Mouse (Mus musculus) heart, embryonic 16.5 days (tissue): Measurements from ENCODE around the gene Trak1. TPM values are rescaled to one million over a fixed set of nuclear protein-coding genes. Genes with fewer than 3 reads are reported as not detected.
"Not testable (repeated sequence)": the region's sequence is repeated elsewhere in the genome, so short reads cannot be mapped to it uniquely, and the experiment has no call there.

Source experiments
- ATAC-seq: fragments of 200-750 bp; cut with Nextera tagmentation; replicated peaks from 2 replicates; pipeline ENCODE4 v1.8.0; 2017; ENCODE audit warnings: moderate number of reproducible peaks; ENCODE audit not compliant: insufficient read depth, low FRiP score; ENCODE audit errors: extremely low read depth
- H3K27ac ChIP-seq: fragments of 300-500 bp; sonication (generic); 2 replicates; pipeline ENCODE4 v1.5.1; 2014; ENCODE audit warnings: mild to moderate bottlenecking, low read length, control low read depth, moderate library complexity
- H3K27me3 ChIP-seq: fragments of 300-500 bp; sonication (generic); 2 replicates; pipeline ENCODE4 v1.6.1; 2014; ENCODE audit warnings: low read length, mixed read lengths; ENCODE audit not compliant: control insufficient read depth, insufficient read depth
- H3K36me3 ChIP-seq: fragments of 300-500 bp; sonication (generic); 2 replicates; pipeline ENCODE4 v1.6.1; 2014; ENCODE audit not compliant: control insufficient read depth, insufficient read depth
- H3K4me1 ChIP-seq: fragments of 300-500 bp; sonication (generic); 2 replicates; pipeline ENCODE4 v1.6.1; 2014; ENCODE audit warnings: low read length, mixed read lengths; ENCODE audit not compliant: control insufficient read depth, insufficient read depth
- H3K4me2 ChIP-seq: fragments of 300-500 bp; sonication (generic); 2 replicates; pipeline ENCODE4 v1.6.1; 2014; ENCODE audit warnings: low read depth, mild to moderate bottlenecking, control low read depth, low read length
- H3K4me3 ChIP-seq: fragments of 300-500 bp; sonication (generic); 2 replicates; pipeline ENCODE4 v1.5.1; 2014; ENCODE audit warnings: mild to moderate bottlenecking, control low read depth, low read length
- H3K9ac ChIP-seq: fragments of 300-500 bp; sonication (generic); 2 replicates; pipeline ENCODE4 v1.6.1; 2014; ENCODE audit warnings: low read length, control low read depth
- H3K9me3 ChIP-seq: fragments of 300-500 bp; sonication (generic); replicated peaks from 2 replicates; pipeline ENCODE4 v1.6.1; 2016; ENCODE audit warnings: low read length; ENCODE audit not compliant: control insufficient read depth
- WGBS: fragments of 180-500 bp; shearing (Covaris S2); extraction: QIAGEN DNeasy Blood & Tissue Kit; methylation state at CpG from one replicate; pipeline ENCODE4 v1.1.7; 2014; 5-methylcytosine and 5-hydroxymethylcytosine counted together
- polyA plus RNA-seq: library from polyadenylated mRNA; unstranded; fragments of >200 nt; fragmentation: Nextera tagmentation; extraction: Ambion mirVana; gene quantifications from 2 replicates; pipeline ENCODE4 v1.2.1, GENCODE M21; 2015

The Trak1 gene
- polyA plus RNA-seq, 1 experiment from 2014 or later = 42.4 TPM

DNA sequence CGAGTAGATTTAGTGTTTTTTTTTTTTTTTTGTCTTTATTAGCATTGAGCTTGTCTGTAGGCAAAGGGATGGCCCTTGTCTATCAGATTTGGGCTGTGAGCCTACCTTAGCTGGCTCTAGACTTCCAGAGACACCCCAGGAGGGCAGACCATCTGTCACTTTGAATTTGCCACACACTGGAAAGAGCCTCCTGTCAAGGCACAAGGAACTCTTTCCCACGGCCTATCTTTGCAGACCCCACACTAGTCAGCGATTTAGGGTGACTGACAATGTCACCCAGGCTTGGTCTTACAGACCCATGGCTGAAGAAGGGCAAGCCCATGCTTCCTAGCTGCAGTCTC is 147.0 kb downstream of the Trak1 start:
- Histone ChIP-seq H3K4me2 (no peak overlapping the region), H3K36me3 (peaks cover 57% of the 10 kb centered on the region), H3K4me3 (no peak overlapping the region), H3K9ac (no peak overlapping the region), H3K27ac (no peak overlapping the region), H3K4me1 (peaks cover 5% of the 10 kb centered on the region; the same call in 1 of the 2 replicates), H3K27me3 (no peaks in the 10 kb centered on the region), H3K9me3 (no peaks in the 10 kb centered on the region)
- 85% methylated on average over 3 of the region's 3 CpGs for WGBS
- no peak for ATAC-seq

DNA sequence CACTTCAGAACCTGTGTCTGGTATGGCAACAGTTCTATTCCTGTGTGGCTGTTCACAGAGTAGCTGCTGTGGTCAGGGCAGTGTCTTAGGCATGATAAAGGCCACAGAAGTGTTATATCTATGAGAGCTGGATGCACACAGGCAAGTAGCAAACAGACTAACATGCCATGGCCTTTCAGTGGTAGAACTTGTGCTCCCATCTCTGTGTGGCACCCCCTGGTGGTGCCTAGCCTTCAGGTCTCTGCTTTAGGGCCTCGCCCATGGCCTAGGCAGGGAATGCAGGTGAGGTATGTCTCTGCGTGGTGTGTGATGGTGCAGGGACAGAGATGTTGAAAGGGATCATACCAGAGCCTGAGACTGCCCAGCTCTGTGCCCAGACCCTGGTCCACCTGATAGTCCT is 148.1 kb downstream of the Trak1 start:
- ATAC-seq = no peak
- peaks cover 5% of the 10 kb centered on the region; the same call in 1 of the 2 replicates for H3K4me1 ChIP-seq
- H3K27ac ChIP-seq = no peak overlapping the region
- H3K4me2 ChIP-seq = no peak overlapping the region
- H3K27me3 ChIP-seq = no peaks in the 10 kb centered on the region
- H3K9me3 ChIP-seq = no peaks in the 10 kb centered on the region
- 81% methylated on average over 2 of the region's 2 CpGs for WGBS
- H3K4me3 ChIP-seq = no peak overlapping the region
- peaks cover 59% of the 10 kb centered on the region for H3K36me3 ChIP-seq
- H3K9ac ChIP-seq = no peak overlapping the region

GRCm38 (mm10) chr9:121446431-121446831 is 149.1 kb downstream of the Trak1 start:
- Histone ChIP-seq H3K4me3 (no peak overlapping the region), H3K9ac (no peak overlapping the region), H3K36me3 (peaks cover 62% of the 10 kb centered on the region), H3K9me3 (no peaks in the 10 kb centered on the region), H3K27ac (no peak overlapping the region), H3K27me3 (no peaks in the 10 kb centered on the region), H3K4me2 (no peak overlapping the region), H3K4me1 (peaks cover 5% of the 10 kb centered on the region; the same call in 1 of the 2 replicates)
- no peak for ATAC-seq
- WGBS = 92% methylated on average over 13 of the region's 13 CpGs

DNA sequence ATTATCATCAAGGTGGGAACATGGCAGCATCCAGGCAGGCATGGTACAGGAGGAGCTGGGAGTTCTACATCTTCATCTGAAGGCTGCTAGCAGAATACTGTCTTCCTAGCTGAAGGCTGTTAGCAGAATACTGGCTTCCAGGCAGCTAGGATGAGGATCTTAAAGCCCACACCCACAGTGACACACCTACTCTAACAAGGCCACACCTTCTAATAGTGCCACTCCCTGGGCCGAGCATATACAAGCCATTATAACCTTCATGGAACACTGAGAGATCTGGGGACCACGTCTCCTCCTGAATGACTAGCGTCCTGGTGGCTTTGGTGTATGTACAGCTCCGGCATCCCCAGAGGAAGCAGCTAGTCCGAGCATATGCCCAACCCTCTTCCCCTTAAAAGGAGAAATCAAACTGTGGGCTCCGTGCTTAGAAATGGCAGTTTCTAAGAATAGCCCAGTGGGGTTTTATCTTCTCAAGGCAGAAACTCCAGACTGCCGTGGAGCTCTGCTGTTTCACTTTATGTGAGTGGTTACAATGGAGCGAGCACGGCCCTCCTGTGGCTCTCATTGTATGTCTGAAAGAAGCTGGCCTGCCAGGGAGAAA is 155.1 kb downstream of the Trak1 start:
- H3K4me3 ChIP-seq, H3K4me2 ChIP-seq, H3K27me3 ChIP-seq, H3K9me3 ChIP-seq, H3K4me1 ChIP-seq, ATAC-seq: not testable (repeated sequence)
- 38% methylated on average over 9 of the region's 9 CpGs for WGBS
- peak overlapping the region; percentile 44; the same call in 1 of the 2 replicates for H3K27ac ChIP-seq
- H3K36me3 ChIP-seq = peaks cover 61% of the 10 kb centered on the region
- H3K9ac ChIP-seq = 0 out of 2 replicates have a peak overlapping the region, but pooled peaks have one; percentile 22

- no peak for ATAC-seq
- 83% methylated on average over 3 of the region's 3 CpGs for WGBS
- no peak overlapping the region for H3K27ac ChIP-seq
- peaks cover 54% of the 10 kb centered on the region for H3K36me3 ChIP-seq
- no peak overlapping the region for H3K4me3 ChIP-seq
- H3K9ac ChIP-seq = no peak overlapping the region
- no peaks in the 10 kb centered on the region for H3K4me1 ChIP-seq
- H3K27me3 ChIP-seq = no peaks in the 10 kb centered on the region
- H3K9me3 ChIP-seq = no peaks in the 10 kb centered on the region
- H3K4me2 ChIP-seq = no peak overlapping the region
These were observed 157.6 kb downstream of the Trak1 start for GRCm38 (mm10) chr9:121454891-121455290.

DNA sequence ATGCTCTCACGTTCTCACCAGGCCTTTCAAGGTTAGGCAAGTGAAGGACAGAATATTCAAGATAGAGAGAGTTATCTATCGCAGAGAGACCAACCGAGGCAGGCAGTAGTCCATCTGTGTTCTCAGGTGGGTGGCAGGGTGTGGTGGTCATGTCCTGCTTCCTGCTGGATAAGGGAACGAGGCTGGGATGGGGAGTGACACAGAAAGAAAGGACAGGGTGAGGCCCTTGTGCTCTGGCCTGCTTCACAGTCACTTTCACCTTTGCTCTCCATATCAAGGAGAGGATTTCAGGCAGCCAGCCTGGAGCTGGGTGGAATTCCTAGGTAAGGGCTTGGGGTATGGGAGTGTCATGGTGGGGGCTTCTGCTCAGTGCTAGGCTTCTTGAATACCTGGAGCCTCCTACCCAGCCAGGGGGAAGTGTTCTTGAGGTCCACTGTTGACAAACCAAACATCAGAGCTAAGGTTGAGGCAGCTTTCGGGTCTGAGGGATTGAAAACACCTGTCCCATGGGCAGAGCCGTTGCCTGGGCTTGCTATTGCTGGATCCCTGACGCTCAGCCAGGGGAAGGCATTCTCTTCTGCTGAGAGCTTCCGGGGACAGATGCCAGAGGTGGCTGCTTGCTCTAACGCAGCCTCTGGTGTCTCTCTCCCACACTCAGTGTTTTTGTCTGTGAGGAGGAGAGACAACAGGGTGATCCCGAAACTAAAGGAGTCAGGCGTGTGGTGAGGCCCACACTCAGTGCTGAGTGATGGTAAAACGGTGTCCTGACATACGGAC is 159.6 kb downstream of the Trak1 start:
- no peaks in the 10 kb centered on the region for H3K9me3 ChIP-seq
- no peaks in the 10 kb centered on the region for H3K4me1 ChIP-seq
- peaks cover 58% of the 10 kb centered on the region for H3K36me3 ChIP-seq
- H3K27me3 ChIP-seq = no peaks in the 10 kb centered on the region
- no peak for ATAC-seq
- no peak overlapping the region for H3K4me2 ChIP-seq
- no peak overlapping the region for H3K27ac ChIP-seq
- 63% methylated on average over 13 of the region's 13 CpGs for WGBS
- H3K4me3 ChIP-seq = no peak overlapping the region
- no peak overlapping the region for H3K9ac ChIP-seq

DNA sequence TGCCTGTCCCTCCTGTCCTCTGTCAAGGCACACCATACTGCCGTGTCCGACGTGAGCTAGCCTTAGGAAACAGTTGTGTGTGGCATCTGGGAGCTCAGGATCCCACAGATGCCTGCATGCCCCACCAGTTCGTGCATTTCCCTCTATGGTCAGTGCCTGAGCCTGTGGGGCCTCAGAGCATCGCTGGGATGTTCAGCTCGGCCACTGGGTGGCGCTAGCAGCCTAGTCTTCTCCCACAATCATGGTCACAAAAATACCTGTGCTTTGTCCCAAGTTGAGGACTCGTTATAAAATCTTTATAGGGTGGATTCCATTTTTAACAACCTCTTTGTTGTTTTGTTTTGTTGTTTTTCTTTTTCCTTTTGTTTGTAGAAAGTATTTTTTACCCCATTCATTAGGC is 161.2 kb downstream of the Trak1 start:
- Histone ChIP-seq H3K27ac (no peak overlapping the region), H3K4me1 (no peaks in the 10 kb centered on the region), H3K4me3 (no peak overlapping the region), H3K27me3 (no peaks in the 10 kb centered on the region), H3K9me3 (no peaks in the 10 kb centered on the region), H3K36me3 (peaks cover 55% of the 10 kb centered on the region), H3K4me2 (no peak overlapping the region), H3K9ac (no peak overlapping the region)
- 29% methylated on average over 8 of the region's 8 CpGs for WGBS
- ATAC-seq = no peak

- H3K4me2 ChIP-seq = no peak overlapping the region
- H3K27me3 ChIP-seq = no peaks in the 10 kb centered on the region
- H3K9ac ChIP-seq = no peak overlapping the region
- H3K4me1 ChIP-seq = no peaks in the 10 kb centered on the region
- 65% methylated on average over 2 of the region's 2 CpGs for WGBS
- no peak overlapping the region for H3K27ac ChIP-seq
- ATAC-seq = no peak
- peaks cover 42% of the 10 kb centered on the region for H3K36me3 ChIP-seq
- H3K4me3 ChIP-seq = no peak overlapping the region
- H3K9me3 ChIP-seq = no peaks in the 10 kb centered on the region
These were observed 162.6 kb downstream of the Trak1 start for GRCm38 (mm10) chr9:121459950-121460349.

- peaks cover 37% of the 10 kb centered on the region for H3K36me3 ChIP-seq
- no peak for ATAC-seq
- no peak overlapping the region for H3K27ac ChIP-seq
- H3K4me2 ChIP-seq = no peak overlapping the region
- no peaks in the 10 kb centered on the region for H3K27me3 ChIP-seq
- H3K9ac ChIP-seq = no peak overlapping the region
- 57% methylated on average over 16 of the region's 16 CpGs for WGBS
- no peaks in the 10 kb centered on the region for H3K4me1 ChIP-seq
- no peaks in the 10 kb centered on the region for H3K9me3 ChIP-seq
- H3K4me3 ChIP-seq = no peak overlapping the region
These were observed 163.2 kb downstream of the Trak1 start for GRCm38 (mm10) chr9:121460527-121460926.
